Mouse (Mus musculus) MEL (cell line): Measurements from ENCODE around the gene Ddx28. TPM values are rescaled to one million over a fixed set of nuclear protein-coding genes. Genes with fewer than 3 reads are reported as not detected.

Experiments used
- DNase-seq: peaks from one replicate; pipeline ENCODE4 v3.0.0; 2011; ENCODE audit warnings: low read depth, low spot score
- H3K27ac ChIP-seq: 2 replicates; pipeline ENCODE4 v1.5.1; 2012; ENCODE audit warnings: low read depth, mild to moderate bottlenecking, control low read depth, low read length, moderate library complexity; ENCODE audit not compliant: control insufficient read depth
- H3K27me3 ChIP-seq, 2 experiments: fragments of 150-350 bp in 1 of 2; sonication (generic) in 1 of 2; 2 replicates each; pipeline ENCODE4 v1.6.1; 2012; ENCODE audit warnings: low read length in 2 of 2, mild to moderate bottlenecking in 2 of 2, improper control_type of control experiment in 1 of 2, moderate library complexity in 1 of 2; ENCODE audit not compliant: insufficient read depth in 2 of 2, control insufficient read depth in 1 of 2
- H3K36me3 ChIP-seq, 2 experiments: 2 replicates each; pipeline ENCODE4 v1.6.1; 2012 to 2014; ENCODE audit warnings: low read length in 2 of 2, improper control_type of control experiment in 1 of 2, inconsistent platforms in 1 of 2, mild to moderate bottlenecking in 1 of 2; ENCODE audit not compliant: insufficient read depth in 2 of 2, control insufficient read depth in 1 of 2
- H3K4me1 ChIP-seq, 2 experiments: fragments of 150-350 bp in 1 of 2; sonication (generic) in 1 of 2; 2 replicates each; pipeline ENCODE4 v1.6.1; 2012; ENCODE audit warnings: low read length in 2 of 2, improper control_type of control experiment in 1 of 2, mild to moderate bottlenecking in 1 of 2; ENCODE audit not compliant: insufficient read depth in 2 of 2, control insufficient read depth in 1 of 2
- H3K4me3 ChIP-seq, 2 experiments: fragments of 150-350 bp in 1 of 2; sonication (generic) in 1 of 2; 2 replicates each; pipeline ENCODE4 v1.5.1; 2012; ENCODE audit warnings: low read depth in 2 of 2, low read length in 2 of 2, mild to moderate bottlenecking in 2 of 2, moderate library complexity in 2 of 2, control low read depth in 1 of 2, improper control_type of control experiment in 1 of 2; ENCODE audit not compliant: control insufficient read depth in 1 of 2, insufficient read depth in 1 of 2
- H3K79me2 ChIP-seq: 2 replicates; pipeline ENCODE4 v1.6.1; 2012; ENCODE audit warnings: mild to moderate bottlenecking, low read length, moderate library complexity; ENCODE audit not compliant: control insufficient read depth, poor library complexity, insufficient read depth
- H3K9ac ChIP-seq: 2 replicates; pipeline ENCODE4 v1.6.1; 2012; ENCODE audit warnings: low read depth, mild to moderate bottlenecking, control low read depth, low read length, moderate library complexity; ENCODE audit not compliant: control insufficient read depth, poor library complexity, severe bottlenecking
- H3K9me3 ChIP-seq: fragments of 150-350 bp; sonication (generic); replicated peaks from 2 replicates; pipeline ENCODE4 v1.6.1; 2012; ENCODE audit warnings: mild to moderate bottlenecking, low read length, improper control_type of control experiment, moderate library complexity; ENCODE audit not compliant: insufficient read depth
- BHLHE40 ChIP-seq: IDR thresholded peaks from 2 replicates; pipeline ENCODE4 v1.6.1; 2012; ENCODE audit warnings: low read depth, mild to moderate bottlenecking, inconsistent platforms, low read length, improper control_type of control experiment, borderline replicate concordance
- CHD2 ChIP-seq: IDR thresholded peaks from 2 replicates; pipeline ENCODE4 v1.6.1; 2011; ENCODE audit warnings: low read length, improper control_type of control experiment
- CTCF ChIP-seq, 3 experiments: IDR thresholded peaks in 2 of 3; conservative IDR thresholded peaks in 1 of 3; 2 replicates each; pipeline ENCODE4 v1.5.1; 2011 to 2012; ENCODE audit warnings: low read length in 3 of 3, low read depth in 2 of 3, mild to moderate bottlenecking in 2 of 3, improper control_type of control experiment in 1 of 3, inconsistent platforms in 1 of 3, mixed read lengths in 1 of 3, moderate library complexity in 1 of 3; ENCODE audit not compliant: control insufficient read depth in 1 of 3, insufficient read depth in 1 of 3, poor library complexity in 1 of 3, severe bottlenecking in 1 of 3
- ELF1 ChIP-seq: IDR thresholded peaks from 2 replicates; pipeline ENCODE4 v1.6.1; 2014; ENCODE audit warnings: low read depth, mild to moderate bottlenecking, inconsistent platforms, low read length, improper control_type of control experiment, moderate library complexity
- GABPA ChIP-seq: IDR thresholded peaks from 2 replicates; pipeline ENCODE4 v1.6.1; 2012; ENCODE audit warnings: low read depth, mild to moderate bottlenecking, inconsistent platforms, low read length, improper control_type of control experiment, moderate library complexity
- GATA1 ChIP-seq: IDR thresholded peaks from 2 replicates; pipeline ENCODE4 v1.6.1; 2011; ENCODE audit warnings: low read depth, low read length, improper control_type of control experiment
- HCFC1 ChIP-seq: IDR thresholded peaks from 2 replicates; pipeline ENCODE4 v1.6.1; 2012; ENCODE audit warnings: low read depth, mild to moderate bottlenecking, inconsistent platforms, low read length, improper control_type of control experiment, moderate library complexity
- JUND ChIP-seq: IDR thresholded peaks from 2 replicates; pipeline ENCODE4 v1.6.1; 2011; ENCODE audit warnings: low read depth, mild to moderate bottlenecking, improper control_type of control experiment, low read length
- MAFK ChIP-seq: IDR thresholded peaks from 2 replicates; pipeline ENCODE4 v1.6.1; 2011; ENCODE audit warnings: low read depth, mild to moderate bottlenecking, low read length, improper control_type of control experiment, borderline replicate concordance
- MAX ChIP-seq: IDR thresholded peaks from 2 replicates; pipeline ENCODE4 v1.6.1; 2011; ENCODE audit warnings: low read length, improper control_type of control experiment
- MAZ ChIP-seq: IDR thresholded peaks from 2 replicates; pipeline ENCODE4 v1.6.1; 2012; ENCODE audit warnings: low read depth, mild to moderate bottlenecking, inconsistent platforms, low read length, improper control_type of control experiment
- MYB ChIP-seq: IDR thresholded peaks from 2 replicates; pipeline ENCODE4 v1.6.1; 2011; ENCODE audit warnings: mild to moderate bottlenecking, low read depth, low read length, improper control_type of control experiment
- MYC ChIP-seq: IDR thresholded peaks from 2 replicates; pipeline ENCODE4 v1.6.1; 2011; ENCODE audit warnings: low read depth, mild to moderate bottlenecking, low read length, improper control_type of control experiment, moderate library complexity
- NRF1 ChIP-seq: IDR thresholded peaks from 2 replicates; pipeline ENCODE4 v1.6.1; 2014; ENCODE audit warnings: low read depth, mild to moderate bottlenecking, inconsistent platforms, low read length, improper control_type of control experiment, moderate library complexity; ENCODE audit not compliant: poor library complexity, insufficient read depth, severe bottlenecking
- POLR2AphosphoS2 ChIP-seq: IDR thresholded peaks from 2 replicates; pipeline ENCODE4 v1.6.1; 2011; ENCODE audit warnings: low read length, improper control_type of control experiment
- POLR2AphosphoS5 ChIP-seq: IDR thresholded peaks from 2 replicates; pipeline ENCODE4 v1.6.1; 2012; ENCODE audit warnings: low read depth, borderline replicate concordance, mild to moderate bottlenecking, inconsistent platforms, low read length, moderate library complexity, mixed read lengths
- RAD21 ChIP-seq: IDR thresholded peaks from 2 replicates; pipeline ENCODE4 v1.6.1; 2011; ENCODE audit warnings: mild to moderate bottlenecking, low read depth, low read length, improper control_type of control experiment
- RCOR1 ChIP-seq: IDR thresholded peaks from 2 replicates; pipeline ENCODE4 v1.6.1; 2012; ENCODE audit warnings: low read depth, mild to moderate bottlenecking, inconsistent platforms, low read length, improper control_type of control experiment
- SIN3A ChIP-seq: IDR thresholded peaks from 2 replicates; pipeline ENCODE4 v1.6.1; 2012; ENCODE audit warnings: low read length, improper control_type of control experiment, inconsistent platforms
- SMC3 ChIP-seq: IDR thresholded peaks from 2 replicates; pipeline ENCODE4 v1.6.1; 2011; ENCODE audit warnings: low read depth, low read length, improper control_type of control experiment
- TAL1 ChIP-seq: IDR thresholded peaks from 2 replicates; pipeline ENCODE4 v1.6.1; 2012; ENCODE audit warnings: mild to moderate bottlenecking, inconsistent platforms, low read length, moderate library complexity, mixed read lengths
- TBP ChIP-seq: IDR thresholded peaks from 2 replicates; pipeline ENCODE4 v1.8.0; 2011; ENCODE audit warnings: low read depth, low read length, improper control_type of control experiment
- TCF12 ChIP-seq: IDR thresholded peaks from 2 replicates; pipeline ENCODE4 v1.6.1; 2014; ENCODE audit warnings: low read depth, mild to moderate bottlenecking, inconsistent platforms, low read length, improper control_type of control experiment, moderate library complexity
- UBTF ChIP-seq: IDR thresholded peaks from 2 replicates; pipeline ENCODE4 v1.6.1; 2012; ENCODE audit warnings: low read depth, mild to moderate bottlenecking, inconsistent platforms, low read length, improper control_type of control experiment, moderate library complexity, borderline replicate concordance; ENCODE audit not compliant: insufficient read depth
- USF1 ChIP-seq: IDR thresholded peaks from 2 replicates; pipeline ENCODE4 v1.6.1; 2014; ENCODE audit warnings: low read depth, mild to moderate bottlenecking, inconsistent platforms, low read length, improper control_type of control experiment, moderate library complexity
- ZC3H11A ChIP-seq: IDR thresholded peaks from 2 replicates; pipeline ENCODE4 v1.6.1; 2012; ENCODE audit warnings: low read depth, mild to moderate bottlenecking, inconsistent platforms, low read length, improper control_type of control experiment
- ZKSCAN1 ChIP-seq: IDR thresholded peaks from 2 replicates; pipeline ENCODE4 v1.6.1; 2012; ENCODE audit warnings: low read depth, mild to moderate bottlenecking, inconsistent platforms, low read length, improper control_type of control experiment, moderate library complexity
- polyA plus RNA-seq, 2 experiments: library from polyadenylated mRNA; stranded (reverse) in 1 of 2; unstranded in 1 of 2; fragments of >175 nt in 1 of 2; fragments of >200 nt in 1 of 2; gene quantifications; 2 replicates each; pipeline versions ENCODE4 v1.2.1 to v1.2.4; 2012; ENCODE audit warnings: low replicate concordance in 2 of 2, low read depth in 1 of 2; ENCODE audit not compliant: insufficient read length in 2 of 2, insufficient read depth in 1 of 2, missing spikeins in 1 of 2
- total RNA-seq: library from RNA; depleted of rRNA; stranded (reverse); fragments of 300-350 nt; gene quantifications from 2 replicates; pipeline ENCODE4 v1.2.3, GENCODE M21; 2012

Ddx28 gene
- total and polyA plus RNA-seq, 3 experiments: 21.8 to 29.9 TPM; not detected in 1

GRCm38 (mm10) chr8:106049840-106050239, 38.2 kb upstream of the Ddx28 start:
- Histone ChIP-seq H3K36me3 (peaks cover 0 to 2% of the 10 kb centered on the region in 2 experiments; a peak in 2 of 4 replicates), H3K4me3 (no peak overlapping the region), H3K9ac (no peak overlapping the region), H3K9me3 (no peaks in the 10 kb centered on the region), H3K27ac (no peak overlapping the region), H3K79me2 (no peaks in the 10 kb centered on the region), H3K4me1 (no peaks in the 10 kb centered on the region), H3K27me3 (no peaks in the 10 kb centered on the region)
- DNase-seq: no peak
- TF ChIP-seq POLR2AphosphoS2 (no peak), HCFC1 (no peak), GABPA (no peak), TBP (no peak), MYC (no peak), RAD21 (no peak), SIN3A (no peak), MAX (no peak), SMC3 (no peak), ZKSCAN1 (no peak), ELF1 (no peak), POLR2AphosphoS5 (no peak), MAZ (no peak), CHD2 (no peak), RCOR1 (no peak), NRF1 (no peak), MYB (no peak)
- TF ChIP-seq, all 39 proteins: peak for 0

- Histone ChIP-seq H3K4me1 (no peaks in the 10 kb centered on the region), H3K4me3 (no peak overlapping the region), H3K36me3 (no peaks in the 10 kb centered on the region; a peak in 1 of 4 replicates)
Measured at GRCm38 (mm10) chr8:106047854-106048630, 36.4 kb upstream of the Ddx28 start.

More at GRCm38 (mm10) chr8:106047854-106048630, 36.4 kb upstream of the Ddx28 start:
- Histone ChIP-seq H3K79me2 (no peaks in the 10 kb centered on the region), H3K9ac (no peak overlapping the region), H3K9me3 (no peaks in the 10 kb centered on the region), H3K27ac (no peak overlapping the region), H3K27me3 (no peaks in the 10 kb centered on the region)
- DNase-seq: no peak
- TF ChIP-seq SMC3 (no peak), SIN3A (no peak), USF1 (no peak), CTCF (IDR thresholded peaks at IDR 0.05 in 2 of 3, conservative IDR thresholded peaks at IDR 0.05 in 1 of 3; ENCODE audit: control insufficient read depth in 1 of 3, insufficient read depth in 1 of 3, low read depth in 2 of 3, low read length in 3 of 3, poor library complexity in 1 of 3, severe bottlenecking in 1 of 3) (no peak), POLR2AphosphoS2 (no peak), UBTF (no peak), JUND (no peak), MAFK (no peak), MYB (no peak), BHLHE40 (no peak), TCF12 (no peak), ZC3H11A (no peak), ZKSCAN1 (no peak), POLR2AphosphoS5 (no peak), TAL1 (no peak), MAX (no peak), TBP (no peak), GABPA (no peak), GATA1 (no peak)
